Mouse (Mus musculus): ENCODE data around the gene Gm6676.
A peak's percentile ranks its signal among the peaks of the same experiment; 100 is the strongest.
"Not testable (repeated sequence)": the region's sequence is repeated elsewhere in the genome, so short reads cannot be mapped to it uniquely, and the experiment has no call there.

Gene Gm6676

GRCm38 (mm10) chr14:7125312-7125711, at the start of gene Gm6676:
Gene Gm6676, minus strand, starts transcription at chr14:7125412.
- not testable (repeated sequence) for DNase-seq

GRCm38 (mm10) chr14:7174483-7174971, 49.3 kb upstream of the Gm6676 start, which contains the start of gene Gm3512:
Gene Gm3512, minus strand, starts transcription at chr14:7174533.
- peak; percentile 1 for DNase-seq

- peak; percentile 1 for DNase-seq
These were observed 19.9 kb downstream of the Gm6676 start for GRCm38 (mm10) chr14:7105124-7105802.

GRCm38 (mm10) chr14:7100521-7100920, 24.7 kb downstream of the Gm6676 start, which contains the start of gene Gm3696:
Gene Gm3696, minus strand, starts transcription at chr14:7100621.
- not testable (repeated sequence) for DNase-seq

All from layer of hippocampus, adult 9-11 months (tissue).